8 mouse cellular contexts compared by ENCODE assay signal in genomic region chr11:98907437-98908173, GRCm38 (mm10). TPM values are rescaled to one million over a fixed set of nuclear protein-coding genes. Genes with fewer than 3 reads are reported as not detected.
DNase-seq lines count a peak whose midpoint lies in the region; ATAC-seq and TF ChIP-seq lines count a peak whose summit lies in the region.

Cdc6 (plus strand) TSS chr11:98907801.

- no peaks in the 10 kb centered on the region for H3K9me3 ChIP-seq in kidney, embryonic 14.5 days (ENCODE audit: control insufficient read depth, low read length)
- no peaks in the 10 kb centered on the region for H3K9me3 ChIP-seq in limb, embryonic 15.5 days

- peaks cover 8% of the 10 kb centered on the region for H3K4me1 ChIP-seq in bone marrow macrophage, adult 2 months (ENCODE audit: control insufficient read depth, insufficient read depth, low read length)
- H3K4me1 ChIP-seq in embryonic fibroblast, embryonic 13.5 days (ENCODE audit: control insufficient read depth, insufficient read depth, low read length), result 0 out of 2 replicates have a peak, but pooled peaks cover 4% of the 10 kb centered on the region
- peaks cover 30% of the 10 kb centered on the region for H3K4me1 ChIP-seq in kidney, embryonic 14.5 days (ENCODE audit: control insufficient read depth, insufficient read depth, low read length)
- peaks cover 27% of the 10 kb centered on the region for H3K4me1 ChIP-seq in limb, embryonic 15.5 days

- TF ChIP-seq POLR2A in bone marrow macrophage, adult 2 months (IDR thresholded peaks at IDR 0.05; ENCODE audit: borderline replicate concordance, low read depth, low read length), result no peak
- TF ChIP-seq POLR2A in embryonic fibroblast, embryonic 13.5 days (IDR thresholded peaks at IDR 0.05; ENCODE audit: low read depth, low read length), result no peak

- peak within 1 kb of the TSS; percentile 77 for H3K4me3 ChIP-seq in bone marrow macrophage, adult 2 months (ENCODE audit: insufficient read depth, low read length)
- H3K4me3 ChIP-seq in embryonic fibroblast, embryonic 13.5 days (ENCODE audit: insufficient read depth, low read length), result peak within 1 kb of the TSS; percentile 79
- H3K4me3 ChIP-seq in kidney, embryonic 14.5 days (ENCODE audit: low read length), result peak within 1 kb of the TSS; percentile 66
- peak within 1 kb of the TSS; percentile 59 for H3K4me3 ChIP-seq in limb, embryonic 15.5 days

- TF ChIP-seq CTCF in bone marrow macrophage, adult 2 months (IDR thresholded peaks at IDR 0.05; ENCODE audit: low read depth, low read length), result no peak
- TF ChIP-seq CTCF in embryonic fibroblast, embryonic 13.5 days (IDR thresholded peaks at IDR 0.05; ENCODE audit: borderline replicate concordance, insufficient read depth, low read length), result no peak

- H3K4me2 ChIP-seq in kidney, embryonic 14.5 days (replicated peaks; ENCODE audit: low read depth, low read length), result peak within 1 kb of the TSS; percentile 93
- H3K4me2 ChIP-seq in limb, embryonic 15.5 days, result peak within 1 kb of the TSS; percentile 97

- under 1% methylated on average over 49 of the region's 49 CpGs for WGBS in kidney, embryonic 14.5 days
- WGBS in limb, embryonic 15.5 days, result under 1% methylated on average over 49 of the region's 49 CpGs

- peaks cover 28% of the 10 kb centered on the region for H3K36me3 ChIP-seq in kidney, embryonic 14.5 days (ENCODE audit: control insufficient read depth, insufficient read depth, low read length)
- peaks cover 33% of the 10 kb centered on the region for H3K36me3 ChIP-seq in limb, embryonic 15.5 days

- peak; percentile 99 for DNase-seq in A20 (ENCODE audit: low read depth, low spot score)
- peak; percentile 93 to 97 for DNase-seq in heart, adult 9 months (ENCODE audit: low spot score in 2 of 2)
- DNase-seq in monocyte, adult 2 months (ENCODE audit: low read depth in 1 of 2, low spot score in 2 of 2), result peak; percentile 90 to 96
- peak; percentile 98 to 99 for DNase-seq in spleen, postnatal 36 days (ENCODE audit: low spot score in 2 of 2)

- H3K27me3 ChIP-seq in kidney, embryonic 14.5 days (ENCODE audit: control insufficient read depth, insufficient read depth, low read length), result no peaks in the 10 kb centered on the region
- H3K27me3 ChIP-seq in limb, embryonic 15.5 days, result no peaks in the 10 kb centered on the region

- ATAC-seq in kidney, embryonic 14.5 days (ENCODE audit: low FRiP score, low TSS enrichment), result peak; percentile 96
- ATAC-seq in limb, embryonic 15.5 days (ENCODE audit: insufficient number of reproducible peaks, low FRiP score, low TSS enrichment, low read depth), result peak; percentile 96

- H3K27ac ChIP-seq in bone marrow macrophage, adult 2 months (ENCODE audit: insufficient read depth, low read depth, low read length), result peak within 1 kb of the TSS; percentile 38
- no peak within 1 kb of the TSS for H3K27ac ChIP-seq in embryonic fibroblast, embryonic 13.5 days (ENCODE audit: insufficient read depth, low read length)
- H3K27ac ChIP-seq in kidney, embryonic 14.5 days (ENCODE audit: low read depth, low read length), result peak within 1 kb of the TSS; percentile 59; the same call in 1 of the 2 replicates
- peak within 1 kb of the TSS; percentile 43; the same call in 1 of the 2 replicates for H3K27ac ChIP-seq in limb, embryonic 15.5 days

- peak within 1 kb of the TSS; percentile 67 for H3K9ac ChIP-seq in kidney, embryonic 14.5 days (ENCODE audit: low read depth, low read length)
- H3K9ac ChIP-seq in limb, embryonic 15.5 days, result peak within 1 kb of the TSS; percentile 45

RNA-seq across cellular contexts. Expression of gene Cdc6, which starts in this region (rescaled TPM):
- 4.8 and 6.9 TPM in 2 replicates for polyA plus RNA-seq in bone marrow macrophage, adult 2 months (2012; ENCODE audit: insufficient read depth, insufficient read length, missing spikeins)
- 7.4 and 11.8 TPM in 2 replicates for polyA plus RNA-seq in embryonic fibroblast, embryonic 13.5 days (2011; ENCODE audit: insufficient read length, low read depth, missing spikeins)
- 32.5 and 44.1 TPM in 2 replicates for polyA plus RNA-seq in kidney, embryonic 14.5 days (2014; fragmentation: Nextera tagmentation; extraction: Ambion mirVana)
- 23.2 and 24.1 TPM in 2 replicates for polyA plus RNA-seq in limb, embryonic 15.5 days (2015; fragmentation: Nextera tagmentation; extraction: Ambion mirVana)
